Mouse (Mus musculus) megakaryocyte, embryonic 14.5 days (primary cell): ENCODE data around the gene Frrs1l.

Experiments used
- FLI1 ChIP-seq: IDR thresholded peaks from 2 replicates; pipeline ENCODE4 v1.6.1; 2012; ENCODE audit warnings: low read length, inconsistent platforms, mixed read lengths
- GATA1 ChIP-seq: IDR thresholded peaks from 3 replicates; pipeline ENCODE4 v1.6.1; 2012; ENCODE audit warnings: mixed read lengths, low read length, inconsistent platforms, borderline replicate concordance

- TF ChIP-seq FLI1 (no peak), GATA1 (no peak)
Measured at GRCm38 (mm10) chr4:57027954-57028353, 37.8 kb upstream of the Frrs1l start.
